Mouse (Mus musculus): ENCODE results near the gene Mfn2. TPM values are rescaled to one million over a fixed set of nuclear protein-coding genes. Genes with fewer than 3 reads are reported as not detected.

The Mfn2 gene
- total RNA-seq, 2 experiments from 2014 or later, result 32.6 to 38.9 TPM

GRCm38 (mm10) chr4:147920973-147921372 is 16.5 kb upstream of the Mfn2 start:
- ATAC-seq (replicated peaks; ENCODE audit: poor library complexity, severe bottlenecking), result no peak

GRCm38 (mm10) chr4:147918459-147919121 is 14.1 kb upstream of the Mfn2 start:
- peak; percentile 74 for ATAC-seq (replicated peaks; ENCODE audit: poor library complexity, severe bottlenecking)

GRCm38 (mm10) chr4:147909486-147909885 is 5.0 kb upstream of the Mfn2 start:
- ATAC-seq (replicated peaks; ENCODE audit: poor library complexity, severe bottlenecking), result no peak

- ATAC-seq (replicated peaks; ENCODE audit: poor library complexity, severe bottlenecking), result no peak
Measured at GRCm38 (mm10) chr4:147906230-147906629, 1.7 kb upstream of the Mfn2 start.

GRCm38 (mm10) chr4:147905090-147905659 is 671 bp upstream of the Mfn2 start:
- ATAC-seq (replicated peaks; ENCODE audit: poor library complexity, severe bottlenecking), result peak; percentile 61

- peak; percentile 4; the same call in 1 of the 2 replicates for ATAC-seq (replicated peaks; ENCODE audit: poor library complexity, severe bottlenecking)
Measured at GRCm38 (mm10) chr4:147903601-147904000, 903 bp downstream of the Mfn2 start.

GRCm38 (mm10) chr4:147902906-147903500 is 1.5 kb downstream of the Mfn2 start:
- ATAC-seq (replicated peaks; ENCODE audit: poor library complexity, severe bottlenecking), result no peak

- ATAC-seq (replicated peaks; ENCODE audit: poor library complexity, severe bottlenecking), result no peak
Measured at GRCm38 (mm10) chr4:147900452-147900851, 4.1 kb downstream of the Mfn2 start.

GRCm38 (mm10) chr4:147897348-147897747 is 7.2 kb downstream of the Mfn2 start:
- ATAC-seq (replicated peaks; ENCODE audit: poor library complexity, severe bottlenecking), result no peak

GRCm38 (mm10) chr4:147896411-147896810 is 8.1 kb downstream of the Mfn2 start:
- ATAC-seq (replicated peaks; ENCODE audit: poor library complexity, severe bottlenecking), result 0 out of 2 replicates have a peak, but pooled peaks have one; percentile 28

- no peak for ATAC-seq (replicated peaks; ENCODE audit: poor library complexity, severe bottlenecking)
Measured at GRCm38 (mm10) chr4:147895815-147896330, 8.6 kb downstream of the Mfn2 start.

- ATAC-seq (replicated peaks; ENCODE audit: poor library complexity, severe bottlenecking), result no peak
Measured at GRCm38 (mm10) chr4:147890341-147890740, 14.2 kb downstream of the Mfn2 start.

- ATAC-seq (replicated peaks; ENCODE audit: poor library complexity, severe bottlenecking), result no peak
Measured at GRCm38 (mm10) chr4:147888237-147888636, 16.3 kb downstream of the Mfn2 start.

- no peak for ATAC-seq (replicated peaks; ENCODE audit: poor library complexity, severe bottlenecking)
Measured at GRCm38 (mm10) chr4:147887277-147887676, 17.2 kb downstream of the Mfn2 start.

- ATAC-seq (replicated peaks; ENCODE audit: poor library complexity, severe bottlenecking), result no peak
Measured at GRCm38 (mm10) chr4:147886158-147886557, 18.3 kb downstream of the Mfn2 start.

- no peak for ATAC-seq (replicated peaks; ENCODE audit: poor library complexity, severe bottlenecking)
Measured at GRCm38 (mm10) chr4:147884138-147884537, 20.4 kb downstream of the Mfn2 start.

GRCm38 (mm10) chr4:147883041-147883440 is 21.5 kb downstream of the Mfn2 start:
- ATAC-seq (replicated peaks; ENCODE audit: poor library complexity, severe bottlenecking), result no peak

- ATAC-seq (replicated peaks; ENCODE audit: poor library complexity, severe bottlenecking), result no peak
Measured at GRCm38 (mm10) chr4:147881792-147882191, 22.7 kb downstream of the Mfn2 start.

- no peak for ATAC-seq (replicated peaks; ENCODE audit: poor library complexity, severe bottlenecking)
Measured at GRCm38 (mm10) chr4:147879865-147880264, 24.6 kb downstream of the Mfn2 start.

- no peak for ATAC-seq (replicated peaks; ENCODE audit: poor library complexity, severe bottlenecking)
Measured at GRCm38 (mm10) chr4:147879456-147879855, 25.0 kb downstream of the Mfn2 start.

- ATAC-seq (replicated peaks; ENCODE audit: poor library complexity, severe bottlenecking), result no peak
Measured at GRCm38 (mm10) chr4:147878537-147878936, 26.0 kb downstream of the Mfn2 start.

Measured in granulocyte monocyte progenitor cell, adult 5-6 weeks (primary cell).